Mouse (Mus musculus) spleen, adult 2 months (tissue): Measurements from ENCODE around the gene Aff3.

Experiments used
- CTCF ChIP-seq: fragments of 200-500 bp; IDR thresholded peaks from 2 replicates; pipeline ENCODE4 v1.5.1; 2011; ENCODE audit warnings: mild to moderate bottlenecking, inconsistent platforms; ENCODE audit not compliant: insufficient read depth, insufficient read length, insufficient replicate concordance; ENCODE audit errors: extremely low read depth
- POLR2A ChIP-seq: fragments of 200-500 bp; IDR thresholded peaks from 2 replicates; pipeline ENCODE4 v1.6.1; 2011; ENCODE audit warnings: low read depth, low read length, inconsistent platforms

DNA sequence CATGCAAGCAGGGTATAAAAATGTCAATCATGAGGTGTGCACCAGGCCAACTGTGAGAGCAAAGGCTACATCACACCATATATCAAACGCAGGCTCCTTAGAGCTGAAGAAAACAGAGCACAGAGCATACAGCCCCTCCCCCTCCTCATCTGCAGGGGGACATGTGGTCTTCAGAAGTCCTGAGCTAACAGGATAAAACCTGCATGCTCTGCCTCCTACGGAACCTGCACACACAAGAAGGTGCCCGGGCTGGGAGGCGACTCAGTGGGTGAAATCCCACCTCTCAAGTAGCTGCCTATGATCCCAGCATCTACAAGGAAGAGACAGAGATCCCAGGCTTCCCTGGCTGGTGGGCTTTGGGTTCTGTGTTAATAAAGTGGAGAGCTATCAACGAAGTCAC is 70.0 kb downstream of the Aff3 start:
- no peak for TF ChIP-seq POLR2A
- TF ChIP-seq CTCF = no peak
